Mouse (Mus musculus) hindbrain, embryonic 15.5 days (tissue): ENCODE results near the gene Sirt5. TPM values are rescaled to one million over a fixed set of nuclear protein-coding genes. Genes with fewer than 3 reads are reported as not detected.
A peak's percentile ranks its signal among the peaks of the same experiment; 100 is the strongest.

Experiments
- ATAC-seq: fragments of 200-750 bp; cut with Nextera tagmentation; 2 replicates; pipeline ENCODE4 v1.8.0; 2017; ENCODE audit warnings: low read depth, moderate number of reproducible peaks, moderate TSS enrichment; ENCODE audit not compliant: low FRiP score
- H3K27ac ChIP-seq: fragments of 300-500 bp; sonication (generic); replicated peaks from 2 replicates; pipeline ENCODE4 v1.5.1; 2015; ENCODE audit warnings: mild to moderate bottlenecking, inconsistent platforms
- H3K27me3 ChIP-seq: fragments of 300-500 bp; sonication (generic); 2 replicates; pipeline ENCODE4 v1.6.1; 2015; ENCODE audit warnings: control low read depth, inconsistent platforms
- H3K36me3 ChIP-seq: fragments of 300-500 bp; sonication (generic); 2 replicates; pipeline ENCODE4 v1.6.1; 2015; ENCODE audit warnings: control low read depth, inconsistent platforms
- H3K4me1 ChIP-seq: fragments of 300-500 bp; sonication (generic); replicated peaks from 2 replicates; pipeline ENCODE4 v1.6.1; 2015; ENCODE audit warnings: control low read depth, inconsistent platforms
- H3K4me2 ChIP-seq: fragments of 300-500 bp; sonication (generic); 2 replicates; pipeline ENCODE4 v1.6.1; 2015; ENCODE audit warnings: moderate library complexity, mild to moderate bottlenecking, inconsistent platforms
- H3K4me3 ChIP-seq: fragments of 300-500 bp; sonication (generic); 2 replicates; pipeline ENCODE4 v1.5.1; 2015; ENCODE audit warnings: mild to moderate bottlenecking, inconsistent platforms
- H3K9ac ChIP-seq: fragments of 300-500 bp; sonication (generic); 2 replicates; pipeline ENCODE4 v1.6.1; 2015; ENCODE audit warnings: inconsistent platforms
- H3K9me3 ChIP-seq: fragments of 300-500 bp; sonication (generic); 2 replicates; pipeline ENCODE4 v1.6.1; 2016; ENCODE audit warnings: control low read depth, inconsistent platforms
- WGBS: fragments of 180-500 bp; shearing (Covaris S2); methylation state at CpG from one replicate; pipeline ENCODE4 v1.1.7; 2015; 5-methylcytosine and 5-hydroxymethylcytosine counted together
- polyA plus RNA-seq: library from polyadenylated mRNA; unstranded; fragments of >200 nt; fragmentation: Nextera tagmentation; extraction: Ambion mirVana; gene quantifications from 2 replicates; pipeline ENCODE4 v1.2.1, GENCODE M21; 2015

Sirt5 gene
- polyA plus RNA-seq, 1 experiment from 2014 or later: 34.8 TPM

- 73% methylated on average over 9 of the region's 9 CpGs for WGBS
- Histone ChIP-seq H3K4me3 (no peak overlapping the region), H3K36me3 (no peaks in the 10 kb centered on the region), H3K27ac (no peak overlapping the region), H3K9me3 (no peaks in the 10 kb centered on the region), H3K9ac (no peak overlapping the region), H3K27me3 (no peaks in the 10 kb centered on the region), H3K4me2 (no peak overlapping the region), H3K4me1 (no peaks in the 10 kb centered on the region)
- ATAC-seq: no peak
Measured at GRCm38 (mm10) chr13:43350489-43351169, 14.7 kb upstream of the Sirt5 start.

GRCm38 (mm10) chr13:43353356-43353755 is 11.9 kb upstream of the Sirt5 start:
- Histone ChIP-seq H3K27me3 (no peaks in the 10 kb centered on the region), H3K36me3 (no peaks in the 10 kb centered on the region), H3K9ac (no peak overlapping the region), H3K4me1 (no peaks in the 10 kb centered on the region), H3K4me2 (no peak overlapping the region), H3K27ac (no peak overlapping the region), H3K4me3 (no peak overlapping the region), H3K9me3 (no peaks in the 10 kb centered on the region)
- ATAC-seq: no peak
- WGBS: 52% methylated on average over 4 of the region's 4 CpGs

- Histone ChIP-seq H3K4me2 (no peak overlapping the region), H3K4me3 (no peak overlapping the region), H3K9ac (no peak overlapping the region)
Measured at GRCm38 (mm10) chr13:43354362-43354761, 10.9 kb upstream of the Sirt5 start.

GRCm38 (mm10) chr13:43356346-43357125 is 8.8 kb upstream of the Sirt5 start:
- Histone ChIP-seq H3K27me3 (no peaks in the 10 kb centered on the region), H3K4me3 (no peak overlapping the region), H3K4me2 (no peak overlapping the region), H3K9ac (no peak overlapping the region), H3K4me1 (no peaks in the 10 kb centered on the region), H3K9me3 (no peaks in the 10 kb centered on the region), H3K27ac (no peak overlapping the region), H3K36me3 (no peaks in the 10 kb centered on the region)
- ATAC-seq: no peak
- WGBS: 89% methylated on average over 14 of the region's 14 CpGs

More at GRCm38 (mm10) chr13:43354362-43354761, 10.9 kb upstream of the Sirt5 start:
- H3K27me3 ChIP-seq: no peaks in the 10 kb centered on the region
- H3K36me3 ChIP-seq: no peaks in the 10 kb centered on the region
- H3K27ac ChIP-seq: no peak overlapping the region
- no peaks in the 10 kb centered on the region for H3K4me1 ChIP-seq
- H3K9me3 ChIP-seq: no peaks in the 10 kb centered on the region
- no peak for ATAC-seq
- 80% methylated on average over 12 of the region's 12 CpGs for WGBS

GRCm38 (mm10) chr13:43360534-43360933 is 4.8 kb upstream of the Sirt5 start:
- Histone ChIP-seq H3K4me1 (no peaks in the 10 kb centered on the region), H3K4me3 (no peak overlapping the region), H3K9me3 (no peaks in the 10 kb centered on the region), H3K4me2 (no peak overlapping the region), H3K27ac (no peak overlapping the region), H3K36me3 (no peaks in the 10 kb centered on the region), H3K27me3 (no peaks in the 10 kb centered on the region), H3K9ac (no peak overlapping the region)
- 69% methylated on average over 6 of the region's 6 CpGs for WGBS
- no peak for ATAC-seq

- H3K9ac ChIP-seq: no peak overlapping the region
- H3K4me2 ChIP-seq: no peak overlapping the region
- H3K36me3 ChIP-seq: no peaks in the 10 kb centered on the region
- WGBS: 65% methylated on average over 9 of the region's 9 CpGs
- no peaks in the 10 kb centered on the region for H3K9me3 ChIP-seq
- no peak overlapping the region for H3K27ac ChIP-seq
- H3K4me3 ChIP-seq: no peak overlapping the region
- no peak for ATAC-seq
- no peaks in the 10 kb centered on the region for H3K27me3 ChIP-seq
- peaks cover 9% of the 10 kb centered on the region for H3K4me1 ChIP-seq
Measured at GRCm38 (mm10) chr13:43362353-43362752, 2.9 kb upstream of the Sirt5 start.

- Histone ChIP-seq H3K27ac (peak overlapping the region; percentile 76), H3K4me3 (peak overlapping the region; percentile 71), H3K36me3 (peaks cover 3% of the 10 kb centered on the region; the same call in 1 of the 2 replicates), H3K9me3 (no peaks in the 10 kb centered on the region), H3K9ac (peak overlapping the region; percentile 55), H3K27me3 (no peaks in the 10 kb centered on the region), H3K4me1 (peaks cover 9% of the 10 kb centered on the region), H3K4me2 (peak overlapping the region; percentile 84)
- peak; percentile 44; the same call in 1 of the 2 replicates for ATAC-seq
- 10% methylated on average over 11 of the region's 11 CpGs for WGBS
Measured at GRCm38 (mm10) chr13:43365825-43366184, 509 bp downstream of the Sirt5 start.

GRCm38 (mm10) chr13:43370063-43370462 is 4.8 kb downstream of the Sirt5 start:
- Histone ChIP-seq H3K4me2 (no peak overlapping the region), H3K4me1 (peaks cover 9% of the 10 kb centered on the region), H3K9me3 (no peaks in the 10 kb centered on the region), H3K4me3 (no peak overlapping the region), H3K9ac (no peak overlapping the region), H3K27ac (no peak overlapping the region), H3K27me3 (no peaks in the 10 kb centered on the region), H3K36me3 (peaks cover 26% of the 10 kb centered on the region)
- WGBS: 96% methylated on average over 6 of the region's 6 CpGs
- ATAC-seq: no peak

GRCm38 (mm10) chr13:43372892-43373291 is 7.6 kb downstream of the Sirt5 start:
- WGBS: 100% methylated on average over 1 of the region's 1 CpGs

GRCm38 (mm10) chr13:43374205-43374604 is 8.9 kb downstream of the Sirt5 start:
- 87% methylated on average over 10 of the region's 10 CpGs for WGBS
- H3K36me3 ChIP-seq: peaks cover 38% of the 10 kb centered on the region
- no peak for ATAC-seq

More at GRCm38 (mm10) chr13:43372892-43373291, 7.6 kb downstream of the Sirt5 start:
- Histone ChIP-seq H3K4me3 (no peak overlapping the region), H3K4me1 (no peaks in the 10 kb centered on the region), H3K27me3 (no peaks in the 10 kb centered on the region), H3K4me2 (no peak overlapping the region), H3K9me3 (no peaks in the 10 kb centered on the region), H3K9ac (no peak overlapping the region), H3K27ac (no peak overlapping the region), H3K36me3 (peaks cover 37% of the 10 kb centered on the region)
- no peak for ATAC-seq

GRCm38 (mm10) chr13:43374918-43375432 is 9.7 kb downstream of the Sirt5 start:
- Histone ChIP-seq H3K36me3 (peaks cover 38% of the 10 kb centered on the region), H3K4me3 (no peak overlapping the region)

More at GRCm38 (mm10) chr13:43374205-43374604, 8.9 kb downstream of the Sirt5 start:
- Histone ChIP-seq H3K27ac (no peak overlapping the region), H3K4me2 (no peak overlapping the region), H3K4me3 (no peak overlapping the region), H3K9me3 (no peaks in the 10 kb centered on the region), H3K27me3 (no peaks in the 10 kb centered on the region), H3K9ac (no peak overlapping the region), H3K4me1 (no peaks in the 10 kb centered on the region)

GRCm38 (mm10) chr13:43379989-43380388 is 14.7 kb downstream of the Sirt5 start:
- WGBS: 86% methylated on average over 3 of the region's 3 CpGs

More at GRCm38 (mm10) chr13:43374918-43375432, 9.7 kb downstream of the Sirt5 start:
- H3K4me1 ChIP-seq: no peaks in the 10 kb centered on the region
- H3K27ac ChIP-seq: no peak overlapping the region
- H3K4me2 ChIP-seq: no peak overlapping the region
- H3K27me3 ChIP-seq: no peaks in the 10 kb centered on the region
- WGBS: 78% methylated on average over 2 of the region's 2 CpGs
- ATAC-seq: no peak
- no peak overlapping the region for H3K9ac ChIP-seq
- H3K9me3 ChIP-seq: no peaks in the 10 kb centered on the region

More at GRCm38 (mm10) chr13:43379989-43380388, 14.7 kb downstream of the Sirt5 start:
- H3K9me3 ChIP-seq: no peaks in the 10 kb centered on the region
- H3K36me3 ChIP-seq: peaks cover 16% of the 10 kb centered on the region; the same call in 1 of the 2 replicates
- H3K27ac ChIP-seq: no peak overlapping the region
- no peak for ATAC-seq
- H3K4me1 ChIP-seq: no peaks in the 10 kb centered on the region
- H3K27me3 ChIP-seq: no peaks in the 10 kb centered on the region
- H3K4me2 ChIP-seq: no peak overlapping the region
- no peak overlapping the region for H3K4me3 ChIP-seq
- no peak overlapping the region for H3K9ac ChIP-seq
